Mouse (Mus musculus): ENCODE results near the gene Krtap3-3. TPM values are rescaled to one million over a fixed set of nuclear protein-coding genes. Genes with fewer than 3 reads are reported as not detected.

Gene Krtap3-3
- polyA plus RNA-seq, 1 experiment from 2014 or later, result not detected

DNA sequence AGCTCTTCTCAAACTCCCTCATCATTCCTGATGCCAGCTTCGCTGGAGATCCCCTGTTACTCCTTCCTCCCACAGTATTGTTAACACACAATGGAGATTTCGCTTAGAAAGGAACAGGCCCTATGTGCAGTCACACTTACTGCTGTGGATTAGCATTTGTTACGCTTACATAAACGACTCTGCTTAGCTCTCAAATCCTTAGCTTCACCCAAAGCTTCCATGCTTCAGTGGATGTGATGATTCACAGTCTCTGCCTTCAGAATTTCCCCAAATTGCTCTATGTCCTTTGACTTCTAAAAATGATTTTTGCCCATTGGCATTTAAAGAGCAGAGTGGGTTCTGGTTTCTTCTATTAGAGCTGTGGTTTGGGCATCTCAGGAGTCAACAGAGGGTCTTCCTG is 22.5 kb upstream of the Krtap3-3 start:
- Histone ChIP-seq H3K4me2 (no peak overlapping the region), H3K9ac (ENCODE audit: low read length) (no peak overlapping the region), H3K4me1 (ENCODE audit: control insufficient read depth, insufficient read depth, low read length) (no peaks in the 10 kb centered on the region), H3K27ac (ENCODE audit: low read depth, low read length) (no peak overlapping the region), H3K9me3 (ENCODE audit: control insufficient read depth, low read length) (no peaks in the 10 kb centered on the region), H3K36me3 (ENCODE audit: control insufficient read depth, insufficient read depth, low read length) (no peaks in the 10 kb centered on the region), H3K4me3 (ENCODE audit: low read depth, low read length) (no peak overlapping the region), H3K27me3 (ENCODE audit: control insufficient read depth, insufficient read depth, low read length) (no peaks in the 10 kb centered on the region)
- DNase-seq (ENCODE audit: low spot score, missing footprints), result peak; percentile 87
- 19% methylated on average over 4 of the region's 4 CpGs for WGBS
- no peak for ATAC-seq (ENCODE audit: low FRiP score)

DNA sequence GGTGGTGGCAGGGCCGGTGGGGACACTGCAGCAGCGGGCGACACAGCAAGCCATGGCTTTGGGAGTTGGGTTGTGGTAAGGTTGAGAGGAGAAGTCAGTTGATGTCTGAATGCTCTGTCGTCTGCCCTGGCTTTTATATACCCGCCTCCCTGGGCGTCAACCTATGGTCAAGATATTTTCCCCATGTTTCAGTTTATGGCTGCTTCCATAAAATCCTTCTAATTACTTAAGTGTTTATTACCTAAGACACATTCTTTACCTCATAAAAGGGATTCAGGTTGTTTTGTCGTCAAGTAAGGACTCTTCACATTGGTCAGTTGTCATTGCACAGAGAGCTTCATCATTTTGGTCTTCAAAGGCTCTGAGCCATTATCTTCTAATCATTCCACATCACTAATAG is 15.9 kb upstream of the Krtap3-3 start, which contains the start of gene Krtap3-1:
TSS of gene Krtap3-1 (minus strand) at position 101 of the 400 bp plus-strand sequence.
- no peaks in the 10 kb centered on the region for H3K9me3 ChIP-seq (ENCODE audit: control insufficient read depth, low read length)
- no peaks in the 10 kb centered on the region for H3K36me3 ChIP-seq (ENCODE audit: control insufficient read depth, insufficient read depth, low read length)
- H3K4me2 ChIP-seq, result no peak within 1 kb of the TSS
- no peak for ATAC-seq (ENCODE audit: low FRiP score)
- no peak for DNase-seq (ENCODE audit: low spot score, missing footprints)
- WGBS, result 87% methylated on average over 7 of the region's 7 CpGs
- H3K4me3 ChIP-seq (ENCODE audit: low read depth, low read length), result no peak within 1 kb of the TSS
- H3K27me3 ChIP-seq (ENCODE audit: control insufficient read depth, insufficient read depth, low read length), result no peaks in the 10 kb centered on the region
- H3K4me1 ChIP-seq (ENCODE audit: control insufficient read depth, insufficient read depth, low read length), result no peaks in the 10 kb centered on the region
- no peak within 1 kb of the TSS for H3K9ac ChIP-seq (ENCODE audit: low read length)
- no peak within 1 kb of the TSS for H3K27ac ChIP-seq (ENCODE audit: low read depth, low read length)

DNA sequence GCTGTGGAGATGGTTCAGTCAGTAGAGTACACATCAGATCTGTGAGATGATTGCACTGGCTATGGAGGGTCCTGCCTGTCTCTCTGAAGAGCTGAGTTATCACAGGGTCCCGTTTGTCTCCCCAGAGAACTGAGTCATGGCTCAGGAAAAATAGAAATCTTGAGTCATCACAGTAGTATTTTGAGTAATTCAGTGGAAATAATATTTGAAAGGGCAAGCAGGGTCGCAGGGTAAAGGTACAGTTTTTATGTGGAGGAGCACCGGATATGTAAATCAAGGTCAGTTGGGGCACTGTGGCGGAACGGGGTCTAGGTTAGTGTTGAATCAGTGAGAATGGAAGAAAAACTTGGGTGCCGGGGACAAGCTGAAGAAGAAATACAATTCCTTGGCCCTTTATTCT is 11.9 kb upstream of the Krtap3-3 start:
- H3K4me2 ChIP-seq, result no peak overlapping the region
- 76% methylated on average over 6 of the region's 6 CpGs for WGBS
- no peaks in the 10 kb centered on the region for H3K36me3 ChIP-seq (ENCODE audit: control insufficient read depth, insufficient read depth, low read length)
- no peak overlapping the region for H3K9ac ChIP-seq (ENCODE audit: low read length)
- H3K4me3 ChIP-seq (ENCODE audit: low read depth, low read length), result no peak overlapping the region
- no peaks in the 10 kb centered on the region for H3K9me3 ChIP-seq (ENCODE audit: control insufficient read depth, low read length)
- no peak overlapping the region for H3K27ac ChIP-seq (ENCODE audit: low read depth, low read length)
- no peak for DNase-seq (ENCODE audit: low spot score, missing footprints)
- no peaks in the 10 kb centered on the region for H3K4me1 ChIP-seq (ENCODE audit: control insufficient read depth, insufficient read depth, low read length)
- no peak for ATAC-seq (ENCODE audit: low FRiP score)
- H3K27me3 ChIP-seq (ENCODE audit: control insufficient read depth, insufficient read depth, low read length), result no peaks in the 10 kb centered on the region

DNA sequence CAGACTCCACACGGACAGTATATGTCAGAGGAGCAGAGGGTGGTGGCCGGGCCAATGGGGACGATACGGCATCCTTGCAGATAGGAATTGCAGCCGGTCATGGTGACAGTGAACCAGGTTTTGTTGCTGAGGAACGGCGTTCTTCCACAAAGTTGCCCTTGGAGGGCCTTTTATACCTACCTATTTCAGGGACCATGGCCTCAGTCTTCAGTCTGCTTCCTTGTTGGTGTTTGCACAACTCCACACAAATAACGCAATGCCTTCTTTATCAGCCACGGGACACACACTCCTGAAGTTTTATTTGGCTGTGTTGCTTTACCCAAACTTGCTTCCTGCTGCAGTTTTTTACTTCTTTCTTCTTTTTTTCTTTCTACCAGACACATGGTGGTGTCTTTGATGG is 8.7 kb upstream of the Krtap3-3 start, which contains the start of gene Gm11939:
TSS of gene Gm11939 (minus strand) at position 101 of the 400 bp plus-strand sequence.
- ATAC-seq (ENCODE audit: low FRiP score) (no peak), DNase-seq (ENCODE audit: low spot score, missing footprints) (no peak)
- no peaks in the 10 kb centered on the region for H3K9me3 ChIP-seq (ENCODE audit: control insufficient read depth, low read length)
- no peaks in the 10 kb centered on the region for H3K36me3 ChIP-seq (ENCODE audit: control insufficient read depth, insufficient read depth, low read length)
- H3K4me1 ChIP-seq (ENCODE audit: control insufficient read depth, insufficient read depth, low read length), result no peaks in the 10 kb centered on the region
- no peak within 1 kb of the TSS for H3K4me2 ChIP-seq
- no peak within 1 kb of the TSS for H3K4me3 ChIP-seq (ENCODE audit: low read depth, low read length)
- 93% methylated on average over 9 of the region's 9 CpGs for WGBS
- H3K9ac ChIP-seq (ENCODE audit: low read length), result no peak within 1 kb of the TSS
- H3K27ac ChIP-seq (ENCODE audit: low read depth, low read length), result no peak within 1 kb of the TSS
- H3K27me3 ChIP-seq (ENCODE audit: control insufficient read depth, insufficient read depth, low read length), result no peaks in the 10 kb centered on the region

DNA sequence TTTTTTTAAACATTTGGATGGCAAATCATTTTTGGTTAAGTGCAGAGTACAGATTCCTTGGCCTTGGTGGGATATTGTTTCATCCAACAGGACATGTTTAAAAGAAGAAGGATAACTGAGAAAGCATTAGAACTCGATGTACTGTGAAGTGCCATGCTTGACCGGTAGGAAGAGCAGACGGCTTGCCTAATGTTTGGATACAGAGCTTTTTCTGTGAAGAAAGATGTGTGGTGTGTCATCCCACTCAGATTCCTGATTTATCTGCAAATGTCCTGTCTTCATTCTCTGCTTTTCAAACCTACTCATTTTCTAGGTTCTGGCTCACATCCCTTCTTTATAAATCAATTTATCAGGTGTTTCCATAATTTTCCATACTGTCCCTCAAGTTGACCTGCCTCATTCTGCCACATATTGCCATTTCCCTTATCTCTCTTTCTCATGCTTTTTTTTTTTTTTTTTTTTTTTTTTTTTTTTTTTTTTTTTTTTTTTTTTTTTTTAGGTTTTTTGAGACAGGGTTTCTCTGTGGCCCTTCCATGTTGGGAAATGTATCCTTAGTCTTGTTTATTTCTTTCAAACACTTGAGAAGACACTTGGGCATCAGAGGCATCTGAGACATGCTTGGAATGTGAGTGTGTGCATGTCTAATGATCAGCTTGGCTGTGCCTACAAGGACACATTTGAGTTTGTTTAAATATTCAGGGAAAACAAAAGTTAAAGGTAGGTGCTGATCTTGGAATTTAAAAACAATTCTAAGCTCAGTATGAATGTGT is 7.5 kb upstream of the Krtap3-3 start:
- Histone ChIP-seq H3K4me3 (ENCODE audit: low read depth, low read length) (no peak overlapping the region), H3K9me3 (ENCODE audit: control insufficient read depth, low read length) (no peaks in the 10 kb centered on the region), H3K36me3 (ENCODE audit: control insufficient read depth, insufficient read depth, low read length) (no peaks in the 10 kb centered on the region), H3K9ac (ENCODE audit: low read length) (no peak overlapping the region), H3K27ac (ENCODE audit: low read depth, low read length) (no peak overlapping the region), H3K27me3 (ENCODE audit: control insufficient read depth, insufficient read depth, low read length) (no peaks in the 10 kb centered on the region), H3K4me2 (no peak overlapping the region), H3K4me1 (ENCODE audit: control insufficient read depth, insufficient read depth, low read length) (no peaks in the 10 kb centered on the region)
- ATAC-seq (ENCODE audit: low FRiP score), result no peak
- 84% methylated on average over 3 of the region's 3 CpGs for WGBS
- DNase-seq (ENCODE audit: low spot score, missing footprints), result no peak

DNA sequence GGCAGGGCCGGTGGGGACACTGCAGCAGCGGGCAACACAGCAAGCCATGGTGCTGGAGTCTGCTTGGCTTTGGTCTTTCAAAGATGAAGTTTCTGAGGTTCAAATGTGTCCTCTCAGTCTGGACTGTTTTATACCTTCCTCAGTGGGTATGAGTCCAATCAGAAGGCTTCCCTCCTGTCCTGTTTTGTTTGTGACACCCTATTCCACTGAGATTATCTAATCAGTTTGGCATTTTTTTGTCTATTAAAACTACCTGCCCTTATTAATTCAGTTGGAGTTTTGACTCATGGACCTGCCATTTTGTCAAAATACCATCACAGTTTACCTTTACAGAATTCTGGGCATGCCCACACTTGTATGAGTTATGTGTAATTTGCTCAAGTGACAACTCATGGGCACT is 6.1 kb upstream of the Krtap3-3 start, which contains the start of gene Krtap3-2:
TSS of gene Krtap3-2 (minus strand) at position 101 of the 400 bp plus-strand sequence.
- WGBS, result 100% methylated on average over 1 of the region's 2 CpGs
- no peak within 1 kb of the TSS for H3K27ac ChIP-seq (ENCODE audit: low read depth, low read length)
- no peak for DNase-seq (ENCODE audit: low spot score, missing footprints)
- no peak within 1 kb of the TSS for H3K4me2 ChIP-seq
- no peak within 1 kb of the TSS for H3K9ac ChIP-seq (ENCODE audit: low read length)
- no peaks in the 10 kb centered on the region for H3K9me3 ChIP-seq (ENCODE audit: control insufficient read depth, low read length)
- ATAC-seq (ENCODE audit: low FRiP score), result no peak
- no peaks in the 10 kb centered on the region for H3K27me3 ChIP-seq (ENCODE audit: control insufficient read depth, insufficient read depth, low read length)
- H3K4me1 ChIP-seq (ENCODE audit: control insufficient read depth, insufficient read depth, low read length), result no peaks in the 10 kb centered on the region
- H3K4me3 ChIP-seq (ENCODE audit: low read depth, low read length), result no peak within 1 kb of the TSS
- no peaks in the 10 kb centered on the region for H3K36me3 ChIP-seq (ENCODE audit: control insufficient read depth, insufficient read depth, low read length)

DNA sequence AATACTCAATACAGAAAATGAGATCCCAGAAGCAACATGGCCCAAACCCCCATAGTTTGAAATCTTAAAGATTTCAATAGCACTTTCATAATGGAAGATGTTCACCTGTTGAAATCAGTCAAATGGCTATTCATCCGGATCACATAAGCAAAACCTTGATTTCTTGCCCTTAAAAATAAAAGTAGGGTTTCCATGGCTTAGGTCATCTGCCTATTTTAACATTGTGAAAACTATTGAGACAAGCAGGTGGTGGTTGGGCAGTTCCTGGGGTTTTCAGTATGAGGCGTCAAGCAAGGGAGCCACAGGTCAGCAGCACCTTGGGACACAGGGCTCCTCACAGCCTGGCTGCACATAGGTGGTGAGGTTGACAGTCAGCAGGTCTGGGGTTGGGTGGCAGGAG is 5.5 kb upstream of the Krtap3-3 start:
- Histone ChIP-seq H3K4me3 (ENCODE audit: low read depth, low read length) (no peak overlapping the region), H3K27ac (ENCODE audit: low read depth, low read length) (no peak overlapping the region), H3K9me3 (ENCODE audit: control insufficient read depth, low read length) (no peaks in the 10 kb centered on the region), H3K9ac (ENCODE audit: low read length) (no peak overlapping the region), H3K4me2 (no peak overlapping the region), H3K36me3 (ENCODE audit: control insufficient read depth, insufficient read depth, low read length) (no peaks in the 10 kb centered on the region), H3K27me3 (ENCODE audit: control insufficient read depth, insufficient read depth, low read length) (no peaks in the 10 kb centered on the region), H3K4me1 (ENCODE audit: control insufficient read depth, insufficient read depth, low read length) (no peaks in the 10 kb centered on the region)
- 84% methylated on average over 2 of the region's 2 CpGs for WGBS
- DNase-seq (ENCODE audit: low spot score, missing footprints) (no peak), ATAC-seq (ENCODE audit: low FRiP score) (no peak)

DNA sequence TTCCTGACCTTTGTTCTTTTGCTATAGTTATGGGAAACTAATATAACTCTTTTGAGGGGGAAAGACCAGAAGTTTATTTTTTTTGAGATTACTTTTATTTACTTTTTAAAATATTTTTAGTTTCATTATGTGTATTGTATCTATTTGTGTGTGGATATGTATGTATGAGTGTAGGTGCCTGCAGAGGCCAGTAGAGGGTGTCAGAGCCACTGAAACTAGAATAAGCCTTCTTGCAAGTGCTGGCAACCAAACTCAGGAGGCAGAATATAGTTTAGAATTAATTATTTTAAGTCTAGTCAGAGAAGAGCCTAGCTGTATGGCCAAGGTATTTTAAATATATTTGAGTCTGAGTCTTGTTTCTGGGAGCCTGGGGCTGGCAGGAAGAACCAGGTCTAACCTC is 2.8 kb downstream of the Krtap3-3 start:
- H3K4me3 ChIP-seq (ENCODE audit: low read depth, low read length), result no peak overlapping the region
- H3K27me3 ChIP-seq (ENCODE audit: control insufficient read depth, insufficient read depth, low read length), result no peaks in the 10 kb centered on the region
- H3K36me3 ChIP-seq (ENCODE audit: control insufficient read depth, insufficient read depth, low read length), result no peaks in the 10 kb centered on the region
- no peaks in the 10 kb centered on the region for H3K4me1 ChIP-seq (ENCODE audit: control insufficient read depth, insufficient read depth, low read length)
- ATAC-seq (ENCODE audit: low FRiP score), result no peak
- DNase-seq (ENCODE audit: low spot score, missing footprints), result no peak
- H3K4me2 ChIP-seq, result no peak overlapping the region
- no peak overlapping the region for H3K27ac ChIP-seq (ENCODE audit: low read depth, low read length)
- no peak overlapping the region for H3K9ac ChIP-seq (ENCODE audit: low read length)
- H3K9me3 ChIP-seq (ENCODE audit: control insufficient read depth, low read length), result no peaks in the 10 kb centered on the region

DNA sequence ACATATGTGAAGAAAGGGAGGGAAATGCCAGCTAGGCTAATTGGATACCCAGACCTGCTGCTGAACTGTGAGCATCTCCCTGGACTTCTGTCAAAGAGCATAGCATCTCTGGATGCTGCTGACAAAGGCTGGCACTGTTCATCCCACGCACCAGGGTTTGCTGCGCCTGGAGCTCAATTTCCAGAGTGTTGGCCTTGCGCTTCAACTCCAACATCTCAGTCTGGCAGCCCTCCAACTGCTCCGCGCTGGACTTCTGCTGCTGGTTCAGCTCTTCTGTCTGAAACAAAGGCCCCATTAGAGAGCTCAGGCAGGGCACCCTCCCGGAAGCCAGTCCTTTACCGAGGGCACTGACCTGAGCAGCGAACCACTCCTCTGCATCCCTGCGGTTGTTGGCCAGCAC is 10.9 kb downstream of the Krtap3-3 start:
- DNase-seq (ENCODE audit: low spot score, missing footprints) (no peak), ATAC-seq (ENCODE audit: low FRiP score) (no peak)
- no peak overlapping the region for H3K9ac ChIP-seq (ENCODE audit: low read length)
- no peaks in the 10 kb centered on the region for H3K9me3 ChIP-seq (ENCODE audit: control insufficient read depth, low read length)
- no peaks in the 10 kb centered on the region for H3K36me3 ChIP-seq (ENCODE audit: control insufficient read depth, insufficient read depth, low read length)
- H3K4me3 ChIP-seq (ENCODE audit: low read depth, low read length), result no peak overlapping the region
- no peaks in the 10 kb centered on the region for H3K27me3 ChIP-seq (ENCODE audit: control insufficient read depth, insufficient read depth, low read length)
- H3K4me2 ChIP-seq, result no peak overlapping the region
- no peaks in the 10 kb centered on the region for H3K4me1 ChIP-seq (ENCODE audit: control insufficient read depth, insufficient read depth, low read length)
- no peak overlapping the region for H3K27ac ChIP-seq (ENCODE audit: low read depth, low read length)
- WGBS, result 77% methylated on average over 9 of the region's 9 CpGs
